Mouse (Mus musculus) embryonic facial prominence, embryonic 11.5 days (tissue): Measurements from ENCODE around the gene Ston1. TPM values are rescaled to one million over a fixed set of nuclear protein-coding genes. Genes with fewer than 3 reads are reported as not detected.

Experiments
- ATAC-seq: fragments of 200-750 bp; cut with Nextera tagmentation; replicated peaks from 2 replicates; pipeline ENCODE4 v1.8.0; 2017; ENCODE audit warnings: low read depth; ENCODE audit not compliant: insufficient number of reproducible peaks, low FRiP score, low TSS enrichment
- DNase-seq: peaks from one replicate; pipeline ENCODE4 v3.0.0-alpha.2; 2015; ENCODE audit warnings: low spot score
- H3K27ac ChIP-seq: fragments of 300-500 bp; sonication (generic); replicated peaks from 2 replicates; pipeline ENCODE4 v1.5.1; 2014; ENCODE audit warnings: mild to moderate bottlenecking, low read depth, low read length, control low read depth
- H3K27me3 ChIP-seq: fragments of 300-500 bp; sonication (generic); 2 replicates; pipeline ENCODE4 v1.6.1; 2014; ENCODE audit warnings: mild to moderate bottlenecking, low read length, moderate library complexity, mixed read lengths; ENCODE audit not compliant: control insufficient read depth, insufficient read depth
- H3K36me3 ChIP-seq: fragments of 300-500 bp; sonication (generic); replicated peaks from 2 replicates; pipeline ENCODE4 v1.6.1; 2014; ENCODE audit warnings: low read depth, mild to moderate bottlenecking, low read length, moderate library complexity, mixed read lengths; ENCODE audit not compliant: control insufficient read depth, insufficient read depth
- H3K4me1 ChIP-seq: fragments of 300-500 bp; sonication (generic); 2 replicates; pipeline ENCODE4 v1.6.1; 2014; ENCODE audit warnings: low read length, mixed read lengths; ENCODE audit not compliant: control insufficient read depth, insufficient read depth
- H3K4me2 ChIP-seq: fragments of 300-500 bp; sonication (generic); 2 replicates; pipeline ENCODE4 v1.6.1; 2014; ENCODE audit warnings: low read depth, mild to moderate bottlenecking, control low read depth, low read length, moderate library complexity
- H3K4me3 ChIP-seq: fragments of 300-500 bp; sonication (generic); 2 replicates; pipeline ENCODE4 v1.5.1; 2014; ENCODE audit warnings: low read depth, low read length, control low read depth
- H3K9ac ChIP-seq: fragments of 300-500 bp; sonication (generic); replicated peaks from 2 replicates; pipeline ENCODE4 v1.6.1; 2014; ENCODE audit warnings: mild to moderate bottlenecking, control low read depth, low read length
- H3K9me3 ChIP-seq: fragments of 300-500 bp; sonication (generic); replicated peaks from 2 replicates; pipeline ENCODE4 v1.6.1; 2016; ENCODE audit warnings: mild to moderate bottlenecking, low read length, inconsistent platforms, mixed read lengths; ENCODE audit not compliant: control insufficient read depth
- WGBS: fragments of 180-500 bp; shearing (Covaris S2); extraction: QIAGEN DNeasy Blood & Tissue Kit; methylation state at CpG from one replicate; pipeline ENCODE4 v1.1.7; 2014; 5-methylcytosine and 5-hydroxymethylcytosine counted together
- polyA plus RNA-seq: library from polyadenylated mRNA; unstranded; fragments of >200 nt; fragmentation: Nextera tagmentation; extraction: Ambion mirVana; gene quantifications from 2 replicates; pipeline ENCODE4 v1.2.1, GENCODE M21; 2014

Gene Ston1
- polyA plus RNA-seq = 5.1 and 6.2 TPM in 2 replicates

GRCm38 (mm10) chr17:88597222-88598055 lies at the start of gene Ston1:
TSS of gene Ston1 (plus strand) at chr17:88597684.
- no peaks in the 10 kb centered on the region for H3K27me3 ChIP-seq
- H3K27ac ChIP-seq = peak within 1 kb of the TSS; percentile 79
- ATAC-seq (peak; percentile 90), DNase-seq (peak; percentile 90)
- H3K9me3 ChIP-seq = no peaks in the 10 kb centered on the region
- H3K4me3 ChIP-seq = peak within 1 kb of the TSS; percentile 59
- peak within 1 kb of the TSS; percentile 74 for H3K9ac ChIP-seq
- no peaks in the 10 kb centered on the region for H3K4me1 ChIP-seq
- WGBS = under 1% methylated on average over 41 of the region's 41 CpGs
- no peaks in the 10 kb centered on the region for H3K36me3 ChIP-seq
- peak within 1 kb of the TSS; percentile 79 for H3K4me2 ChIP-seq

- DNase-seq (no peak), ATAC-seq (no peak)
- Histone ChIP-seq H3K36me3 (no peaks in the 10 kb centered on the region; the same call in 1 of the 2 replicates), H3K4me3 (no peak overlapping the region), H3K27ac (no peak overlapping the region), H3K9ac (no peak overlapping the region), H3K9me3 (no peaks in the 10 kb centered on the region), H3K4me2 (no peak overlapping the region), H3K27me3 (no peaks in the 10 kb centered on the region), H3K4me1 (peaks cover 4% of the 10 kb centered on the region; the same call in 1 of the 2 replicates)
- WGBS = 86% methylated on average over 24 of the region's 24 CpGs
Measured at GRCm38 (mm10) chr17:88549411-88550191, 47.9 kb upstream of the Ston1 start.

- no peak overlapping the region for H3K4me2 ChIP-seq
- no peaks in the 10 kb centered on the region; the same call in 1 of the 2 replicates for H3K36me3 ChIP-seq
- no peak overlapping the region for H3K27ac ChIP-seq
- H3K4me3 ChIP-seq = no peak overlapping the region
- no peaks in the 10 kb centered on the region for H3K9me3 ChIP-seq
- H3K9ac ChIP-seq = no peak overlapping the region
- ATAC-seq = no peak
- peaks cover 4% of the 10 kb centered on the region; the same call in 1 of the 2 replicates for H3K4me1 ChIP-seq
- H3K27me3 ChIP-seq = no peaks in the 10 kb centered on the region
- DNase-seq = no peak
- 79% methylated on average over 5 of the region's 5 CpGs for WGBS
Measured at GRCm38 (mm10) chr17:88550351-88550750, 47.1 kb upstream of the Ston1 start.

- H3K36me3 ChIP-seq = no peaks in the 10 kb centered on the region; the same call in 1 of the 2 replicates
- WGBS = 53% methylated on average over 10 of the region's 10 CpGs
- H3K9me3 ChIP-seq = no peaks in the 10 kb centered on the region
- no peaks in the 10 kb centered on the region for H3K27me3 ChIP-seq
- H3K4me1 ChIP-seq = peaks cover 4% of the 10 kb centered on the region; the same call in 1 of the 2 replicates
- H3K9ac ChIP-seq = no peak overlapping the region
- DNase-seq (no peak), ATAC-seq (no peak)
- no peak overlapping the region for H3K4me2 ChIP-seq
- H3K27ac ChIP-seq = no peak overlapping the region
- no peak overlapping the region for H3K4me3 ChIP-seq
Measured at GRCm38 (mm10) chr17:88550981-88551940, 46.2 kb upstream of the Ston1 start.

- Histone ChIP-seq H3K9me3 (no peaks in the 10 kb centered on the region), H3K4me1 (peaks cover 4% of the 10 kb centered on the region; the same call in 1 of the 2 replicates), H3K9ac (no peak overlapping the region), H3K4me3 (no peak overlapping the region), H3K27ac (no peak overlapping the region), H3K27me3 (no peaks in the 10 kb centered on the region), H3K36me3 (no peaks in the 10 kb centered on the region; the same call in 1 of the 2 replicates), H3K4me2 (no peak overlapping the region)
- WGBS = 12% methylated on average over 6 of the region's 6 CpGs
- DNase-seq = peak; percentile 52
- ATAC-seq = peak; percentile 36; the same call in 1 of the 2 replicates
Measured at GRCm38 (mm10) chr17:88552556-88552955, 44.9 kb upstream of the Ston1 start.

GRCm38 (mm10) chr17:88553001-88553449 lies 44.5 kb upstream of the Ston1 start:
- Histone ChIP-seq H3K27ac (no peak overlapping the region), H3K9ac (no peak overlapping the region)
- 28% methylated on average over 8 of the region's 8 CpGs for WGBS

GRCm38 (mm10) chr17:88553473-88554087 lies 43.9 kb upstream of the Ston1 start:
- no peak overlapping the region for H3K27ac ChIP-seq
- H3K27me3 ChIP-seq = no peaks in the 10 kb centered on the region
- H3K9ac ChIP-seq = no peak overlapping the region
- ATAC-seq = 0 out of 2 replicates have a peak, but pooled peaks have one; percentile 56
- peaks cover 4% of the 10 kb centered on the region; the same call in 1 of the 2 replicates for H3K4me1 ChIP-seq
- no peaks in the 10 kb centered on the region for H3K36me3 ChIP-seq
- no peak for DNase-seq
- no peak overlapping the region for H3K4me3 ChIP-seq
- no peaks in the 10 kb centered on the region for H3K9me3 ChIP-seq
- no peak overlapping the region for H3K4me2 ChIP-seq
- WGBS = 79% methylated on average over 11 of the region's 11 CpGs

More at GRCm38 (mm10) chr17:88553001-88553449, 44.5 kb upstream of the Ston1 start:
- peaks cover 4% of the 10 kb centered on the region; the same call in 1 of the 2 replicates for H3K4me1 ChIP-seq
- peak; percentile 77 for ATAC-seq
- no peaks in the 10 kb centered on the region for H3K27me3 ChIP-seq
- no peak overlapping the region for H3K4me3 ChIP-seq
- DNase-seq = peak; percentile 4
- no peaks in the 10 kb centered on the region for H3K36me3 ChIP-seq
- no peaks in the 10 kb centered on the region for H3K9me3 ChIP-seq
- H3K4me2 ChIP-seq = no peak overlapping the region
